Mouse (Mus musculus) olfactory bulb, adult 2 months (tissue): ENCODE results near the gene Trappc6a.

Source experiments
- CTCF ChIP-seq: fragments of 200-500 bp; IDR thresholded peaks from 2 replicates; pipeline ENCODE4 v1.5.1; 2012; ENCODE audit warnings: low read depth, mild to moderate bottlenecking, low read length, moderate library complexity; ENCODE audit not compliant: insufficient read depth
- POLR2A ChIP-seq: fragments of 200-500 bp; IDR thresholded peaks from 2 replicates; pipeline ENCODE4 v1.6.1; 2012; ENCODE audit warnings: mild to moderate bottlenecking, low read depth, low read length, moderate library complexity; ENCODE audit not compliant: insufficient read depth

- TF ChIP-seq CTCF (no peak), POLR2A (no peak)
These were observed 31.1 kb upstream of the Trappc6a start for GRCm38 (mm10) chr7:19477084-19477483.
